Mouse (Mus musculus) lung, adult 2 months (tissue): ENCODE measurements around the gene Baz1b. TPM values are rescaled to one million over a fixed set of nuclear protein-coding genes. Genes with fewer than 3 reads are reported as not detected.
"Not testable (repeated sequence)": the region's sequence is repeated elsewhere in the genome, so short reads cannot be mapped to it uniquely, and the experiment has no call there.

Experiments
- DNase-seq: peaks from one replicate; pipeline ENCODE4 v3.0.0; 2022
- H3K4me1 ChIP-seq: fragments of 200-500 bp; 2 replicates; pipeline ENCODE4 v1.6.1; 2011; ENCODE audit warnings: low read length; ENCODE audit not compliant: control insufficient read depth, insufficient read depth
- H3K4me3 ChIP-seq: fragments of 200-500 bp; replicated peaks from 2 replicates; pipeline ENCODE3; 2011; ENCODE audit warnings: low read depth, mild to moderate bottlenecking, control low read depth, low read length; ENCODE audit errors: extremely low read depth
- CTCF ChIP-seq: fragments of 200-500 bp; IDR thresholded peaks from 2 replicates; pipeline ENCODE4 v1.5.1; 2011; ENCODE audit warnings: mild to moderate bottlenecking, low read length, control low read depth; ENCODE audit not compliant: insufficient read depth
- POLR2A ChIP-seq: fragments of 200-500 bp; IDR thresholded peaks from 2 replicates; pipeline ENCODE4 v1.6.1; 2011; ENCODE audit warnings: low read depth, mild to moderate bottlenecking, control low read depth, low read length, borderline replicate concordance; ENCODE audit errors: extremely low read depth
- WGBS: fragments of 180-500 bp; shearing (Covaris S2); methylation state at CpG from one replicate; pipeline ENCODE4 v1.1.7; 2018; 5-methylcytosine and 5-hydroxymethylcytosine counted together
- polyA plus RNA-seq: library from polyadenylated mRNA; depleted of rRNA; stranded (reverse); fragments of >200 nt; gene quantifications from 2 replicates; pipeline ENCODE4 v1.2.3, GENCODE M21; 2012

The Baz1b gene
- polyA plus RNA-seq, 1 experiment: 23.4 TPM

GRCm38 (mm10) chr5:135222066-135222465 is 35.0 kb downstream of the Baz1b start:
- no peak for DNase-seq
- 86% methylated on average over 7 of the region's 7 CpGs for WGBS
- H3K4me3 ChIP-seq: no peak overlapping the region

GRCm38 (mm10) chr5:135224169-135224568 is 37.1 kb downstream of the Baz1b start:
- TF ChIP-seq CTCF (no peak), POLR2A (no peak)
- no peaks in the 10 kb centered on the region for H3K4me1 ChIP-seq
- no peak overlapping the region for H3K4me3 ChIP-seq
- no peak for DNase-seq
- 99% methylated on average over 3 of the region's 3 CpGs for WGBS

More at GRCm38 (mm10) chr5:135222066-135222465, 35.0 kb downstream of the Baz1b start:
- H3K4me1 ChIP-seq: no peaks in the 10 kb centered on the region
- TF ChIP-seq CTCF (no peak), POLR2A (no peak)

- 92% methylated on average over 4 of the region's 4 CpGs for WGBS
- H3K4me3 ChIP-seq, DNase-seq: not testable (repeated sequence)
Measured at GRCm38 (mm10) chr5:135225879-135226278, 38.8 kb downstream of the Baz1b start.

GRCm38 (mm10) chr5:135230186-135230585 is 43.1 kb downstream of the Baz1b start:
- WGBS: 79% methylated on average over 4 of the region's 4 CpGs
- H3K4me1 ChIP-seq: no peaks in the 10 kb centered on the region
- DNase-seq: no peak
- TF ChIP-seq CTCF (no peak), POLR2A (no peak)
- no peak overlapping the region for H3K4me3 ChIP-seq

More at GRCm38 (mm10) chr5:135225879-135226278, 38.8 kb downstream of the Baz1b start:
- H3K4me1 ChIP-seq: not testable (repeated sequence)

GRCm38 (mm10) chr5:135233166-135233920 is 46.3 kb downstream of the Baz1b start:
- TF ChIP-seq CTCF: no peak
- no peak for TF ChIP-seq POLR2A
- Histone ChIP-seq H3K4me1 (no peaks in the 10 kb centered on the region), H3K4me3 (no peak overlapping the region)
- 83% methylated on average over 8 of the region's 8 CpGs for WGBS
- no peak for DNase-seq

GRCm38 (mm10) chr5:135236571-135236970 is 49.5 kb downstream of the Baz1b start:
- peak; percentile 41 for DNase-seq
- Histone ChIP-seq H3K4me3 (no peak overlapping the region), H3K4me1 (no peaks in the 10 kb centered on the region)
- TF ChIP-seq CTCF: peak; percentile 82
- no peak for TF ChIP-seq POLR2A
- WGBS: 38% methylated on average over 2 of the region's 2 CpGs

- TF ChIP-seq POLR2A: no peak
- TF ChIP-seq CTCF: no peak
- Histone ChIP-seq H3K4me1 (no peaks in the 10 kb centered on the region), H3K4me3 (no peak overlapping the region)
- no peak for DNase-seq
- WGBS: 83% methylated on average over 2 of the region's 2 CpGs
Measured at GRCm38 (mm10) chr5:135238832-135239231, 51.8 kb downstream of the Baz1b start.

GRCm38 (mm10) chr5:135241474-135241873 is 54.4 kb downstream of the Baz1b start:
- no peak for TF ChIP-seq POLR2A
- TF ChIP-seq CTCF: no peak
- WGBS: 80% methylated on average over 1 of the region's 1 CpGs

GRCm38 (mm10) chr5:135242136-135242535 is 55.1 kb downstream of the Baz1b start:
- DNase-seq: no peak
- no peak overlapping the region for H3K4me3 ChIP-seq
- TF ChIP-seq POLR2A (no peak), CTCF (no peak)
- no peaks in the 10 kb centered on the region for H3K4me1 ChIP-seq
- WGBS: 80% methylated on average over 12 of the region's 12 CpGs

More at GRCm38 (mm10) chr5:135241474-135241873, 54.4 kb downstream of the Baz1b start:
- Histone ChIP-seq H3K4me1 (no peaks in the 10 kb centered on the region), H3K4me3 (no peak overlapping the region)
- no peak for DNase-seq

- no peaks in the 10 kb centered on the region for H3K4me1 ChIP-seq
- WGBS: 94% methylated on average over 3 of the region's 3 CpGs
- no peak overlapping the region for H3K4me3 ChIP-seq
- TF ChIP-seq CTCF: no peak
- no peak for TF ChIP-seq POLR2A
- no peak for DNase-seq
Measured at GRCm38 (mm10) chr5:135242608-135243007, 55.5 kb downstream of the Baz1b start.
